Mouse (Mus musculus) lung, postnatal 10 days (tissue): ENCODE results near the gene Tfb1m.
A peak's percentile ranks its signal among the peaks of the same experiment; 100 is the strongest.

Experiments used
- DNase-seq: peaks from one replicate; pipeline ENCODE4 v3.0.0; 2021

Gene Tfb1m

DNA sequence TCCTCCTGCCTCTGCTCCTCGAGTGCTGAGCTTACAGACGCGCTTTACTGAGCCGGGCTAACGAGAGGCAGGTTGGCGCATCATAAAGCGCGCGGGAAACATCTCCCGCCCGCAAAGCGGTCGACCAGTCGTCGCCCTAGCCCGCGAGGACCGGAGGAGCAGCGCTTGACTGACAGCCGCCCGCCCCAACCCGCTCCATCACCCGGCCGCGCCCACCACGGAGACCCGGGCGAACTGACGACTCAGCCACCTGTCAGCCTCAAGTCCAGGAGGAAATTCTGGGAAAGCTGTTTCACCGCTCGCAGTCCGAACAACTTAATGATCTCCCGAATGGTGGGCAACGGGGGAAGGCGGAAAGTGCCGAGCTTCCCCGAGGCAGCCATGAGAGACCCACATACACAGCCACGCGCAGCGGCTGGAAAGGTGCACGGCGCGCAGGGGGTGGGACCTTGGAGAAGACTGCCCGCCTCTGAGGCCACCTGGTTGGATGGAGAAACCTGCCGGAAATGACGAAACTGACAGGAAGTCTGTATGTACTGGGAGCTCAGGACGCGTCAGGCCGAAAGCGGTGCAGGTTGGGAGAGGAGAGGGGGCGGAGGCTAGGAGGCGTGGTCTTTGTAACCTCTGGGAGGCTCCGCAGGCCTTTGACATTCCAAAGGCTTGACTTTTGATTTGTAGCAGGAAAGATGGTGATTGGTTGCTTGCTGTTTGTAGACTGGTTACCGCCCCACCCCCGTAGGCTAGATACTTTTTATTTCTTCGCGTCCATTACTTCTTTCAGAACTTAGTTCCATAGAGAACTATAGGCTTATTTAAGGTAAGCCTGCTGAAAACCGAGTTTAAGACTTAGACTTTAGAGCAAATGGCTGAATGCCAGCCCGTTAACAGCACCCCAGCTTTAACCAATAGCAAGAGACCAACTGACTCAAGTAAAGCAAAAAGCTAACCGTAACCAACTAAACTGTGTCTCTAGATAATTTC lies at the start of gene Tfb1m:
Gene Tfb1m, minus strand, starts transcription at position 451 of the 981 bp plus-strand sequence.
- DNase-seq: peak; percentile 99

DNA sequence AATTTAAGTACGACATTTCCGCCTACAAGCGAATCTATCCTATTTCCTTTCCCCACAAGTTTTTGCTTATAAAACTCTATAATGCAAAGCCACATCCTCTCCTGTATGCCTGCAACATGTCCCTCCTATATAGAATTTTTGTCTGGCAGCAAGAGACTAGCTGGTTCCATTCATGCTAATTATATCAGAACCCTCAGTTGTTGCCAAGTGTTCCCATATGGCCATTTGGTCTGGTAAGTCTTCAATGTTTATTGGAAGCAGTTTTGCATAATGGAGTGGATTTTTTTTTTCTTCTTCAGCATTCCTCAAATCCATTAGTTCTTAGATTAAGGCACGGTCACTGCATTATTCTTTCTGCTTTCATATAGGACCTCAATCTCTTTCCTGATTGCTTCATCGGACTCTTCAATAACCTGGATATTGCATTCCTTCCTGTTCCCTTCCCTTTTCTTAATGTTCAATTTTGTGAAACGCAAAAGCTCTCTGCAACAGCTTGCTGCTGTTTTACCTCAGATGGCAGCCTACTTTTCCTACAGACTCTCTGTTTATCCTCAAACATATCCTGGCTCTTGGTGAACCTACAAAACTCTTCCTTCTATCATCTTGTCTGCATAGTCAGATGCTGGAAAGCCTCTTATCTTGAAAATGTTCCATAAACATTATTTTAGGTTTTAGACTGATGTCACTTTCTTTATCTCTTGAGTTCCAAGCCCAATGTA lies 45.5 kb upstream of the Tfb1m start:
- no peak for DNase-seq

DNA sequence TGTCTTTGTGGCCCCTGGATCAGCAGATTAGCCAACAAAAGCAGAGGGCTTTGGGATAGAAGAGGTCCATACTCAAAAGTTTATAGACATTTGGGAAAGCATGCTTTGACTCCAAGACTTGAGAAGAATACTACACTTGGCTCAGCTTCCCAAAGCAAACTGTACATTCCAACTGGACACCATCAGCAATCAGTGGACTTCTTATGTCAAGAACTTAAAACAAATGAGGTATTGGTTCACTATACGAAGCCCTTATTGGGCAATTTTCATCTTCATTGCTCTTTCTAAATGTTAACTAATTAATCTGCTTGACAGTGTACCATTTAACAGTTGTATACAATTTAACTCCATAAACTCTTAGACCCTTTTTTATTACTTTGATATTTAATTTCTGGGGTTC lies 40.8 kb upstream of the Tfb1m start:
- no peak for DNase-seq

DNA sequence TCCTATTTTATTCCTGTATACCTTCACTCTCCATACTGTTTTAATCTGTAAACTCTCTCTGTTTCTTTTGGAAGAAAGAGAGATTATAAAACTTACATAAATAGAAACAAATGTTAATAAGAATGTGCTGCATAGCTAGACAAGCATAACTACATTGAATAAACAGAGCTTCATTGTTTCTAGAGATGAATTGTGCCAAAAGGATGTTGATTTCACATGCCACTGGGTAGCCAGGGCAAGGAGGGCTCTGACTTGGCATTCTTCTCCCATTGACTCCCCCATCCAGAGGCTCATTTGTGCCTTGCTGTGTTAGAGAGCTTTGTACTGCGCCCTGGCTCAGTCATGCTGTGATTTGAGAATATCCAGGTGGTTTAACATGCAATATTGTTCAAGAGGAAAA lies 40.3 kb upstream of the Tfb1m start:
- DNase-seq: no peak

DNA sequence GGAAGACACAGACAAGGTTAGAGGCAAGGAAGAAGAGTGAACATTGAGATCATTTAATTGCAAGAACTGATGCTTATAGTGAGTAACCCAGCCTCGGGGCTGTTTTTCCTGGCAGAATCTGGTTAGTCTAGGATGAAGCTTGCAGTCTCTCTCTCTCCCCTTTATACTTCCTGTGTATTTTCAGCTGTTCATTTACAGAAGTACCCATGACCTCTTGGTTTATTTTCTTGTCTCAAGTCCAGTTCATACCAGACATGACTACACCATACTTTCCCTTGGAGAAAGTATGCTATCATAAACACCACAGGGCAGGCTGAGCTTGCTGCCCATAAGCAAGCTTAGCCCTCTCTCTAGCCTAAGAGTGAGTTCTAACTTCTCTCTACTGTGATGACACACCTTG lies 39.5 kb upstream of the Tfb1m start:
- DNase-seq: peak; percentile 9

DNA sequence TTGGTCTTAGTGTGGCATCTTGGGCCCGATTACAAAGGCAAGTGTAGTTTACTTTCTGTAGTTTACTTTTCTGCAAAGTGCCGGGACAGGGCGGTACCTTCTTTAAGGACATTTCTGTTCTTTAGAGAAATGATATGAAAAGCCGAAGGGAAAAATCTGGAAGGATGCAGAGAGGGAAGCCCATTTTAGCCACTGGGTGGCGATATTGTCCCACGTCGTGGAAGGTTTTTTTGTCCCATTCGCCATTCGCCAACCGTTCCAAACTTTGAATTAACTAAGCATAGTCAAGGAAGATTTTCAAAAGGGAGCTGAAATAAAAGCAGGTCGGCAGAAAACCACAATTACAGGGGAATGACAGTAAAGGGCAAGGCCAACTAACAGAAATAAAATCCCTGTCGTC lies 13.3 kb upstream of the Tfb1m start:
- DNase-seq: peak; percentile 82

DNA sequence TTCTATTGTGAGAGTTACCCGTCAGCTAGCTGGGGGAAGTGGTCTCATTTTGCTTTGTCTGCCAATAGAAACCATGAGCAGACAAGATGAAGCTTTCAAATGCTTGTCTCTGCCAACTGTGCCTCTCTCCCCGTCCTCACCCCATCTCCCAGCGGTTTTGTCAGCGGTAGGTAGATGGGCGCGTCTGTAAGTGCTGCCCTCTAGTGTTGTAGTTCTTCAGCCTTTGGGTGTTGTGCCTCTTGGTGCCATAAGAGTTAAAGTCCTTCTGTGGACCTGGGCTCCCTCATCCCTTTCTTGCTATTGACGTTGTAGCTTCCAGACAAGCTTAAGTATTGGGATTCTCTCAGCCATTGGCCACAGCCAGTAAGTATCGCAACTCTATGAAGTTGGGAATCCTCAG lies 4.8 kb upstream of the Tfb1m start:
- peak; percentile 14 for DNase-seq

DNA sequence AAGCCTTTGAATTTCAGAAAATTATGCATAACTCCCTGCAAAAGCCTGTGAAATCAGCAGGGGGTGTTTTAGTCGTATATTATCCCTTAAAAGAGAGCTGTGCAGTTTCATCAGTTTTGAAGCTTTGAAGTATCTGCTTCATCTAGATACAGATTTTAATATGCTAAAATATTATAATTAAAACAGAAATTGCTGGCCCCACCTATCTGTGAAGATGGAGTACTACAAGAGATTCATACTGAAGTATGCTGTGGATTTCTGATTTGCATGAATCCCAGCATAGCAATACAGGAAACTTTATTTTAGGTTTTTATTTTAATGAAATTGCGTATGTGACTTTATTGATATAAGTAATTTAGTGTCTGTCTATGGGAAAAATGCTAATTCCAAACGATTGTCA lies 3.0 kb upstream of the Tfb1m start:
- DNase-seq: peak; percentile 16

DNA sequence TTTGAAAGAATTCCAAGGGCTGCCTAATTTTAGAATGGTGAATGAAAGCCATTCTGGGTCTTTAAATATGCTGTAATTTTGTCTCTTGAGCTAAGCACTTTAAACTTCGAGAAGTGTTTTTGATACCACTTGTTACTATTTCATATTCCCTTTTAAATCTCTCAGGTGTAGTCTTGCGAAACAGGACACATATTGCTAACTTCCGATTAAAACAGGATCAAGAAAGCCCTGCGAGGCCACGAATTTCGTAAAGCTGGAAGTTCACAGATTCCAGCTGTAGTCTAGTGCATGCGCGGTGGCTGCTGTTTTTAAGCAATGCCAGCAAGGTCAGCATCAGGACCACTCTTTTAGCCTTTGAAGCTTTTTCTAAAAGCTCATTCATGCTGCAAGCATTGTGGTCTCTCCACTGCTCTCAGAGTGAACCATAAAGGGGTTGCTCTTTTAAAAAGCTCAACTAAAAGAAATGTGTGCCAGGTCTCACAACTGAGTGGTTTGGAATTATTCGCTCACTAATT lies 832 bp upstream of the Tfb1m start:
- DNase-seq: peak; percentile 19

DNA sequence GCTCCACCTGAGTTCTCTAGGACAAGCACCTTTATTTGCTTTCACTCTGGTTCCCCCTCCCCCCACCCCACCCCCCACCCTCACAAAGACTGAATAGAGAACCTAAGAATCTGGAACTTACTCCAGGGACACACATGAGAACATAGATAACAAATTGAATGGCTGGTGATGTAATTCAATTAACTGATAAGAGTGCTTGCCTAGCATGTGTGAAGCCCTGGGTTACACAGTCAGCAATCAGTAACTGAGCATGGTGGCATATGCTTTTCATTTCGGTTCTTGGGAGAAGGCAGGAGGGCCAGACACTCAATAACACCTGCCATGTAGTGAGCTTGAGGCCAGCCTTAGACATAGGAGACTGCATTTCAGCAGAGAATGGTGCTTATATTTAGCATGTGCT lies 1.3 kb downstream of the Tfb1m start:
- no peak for DNase-seq

DNA sequence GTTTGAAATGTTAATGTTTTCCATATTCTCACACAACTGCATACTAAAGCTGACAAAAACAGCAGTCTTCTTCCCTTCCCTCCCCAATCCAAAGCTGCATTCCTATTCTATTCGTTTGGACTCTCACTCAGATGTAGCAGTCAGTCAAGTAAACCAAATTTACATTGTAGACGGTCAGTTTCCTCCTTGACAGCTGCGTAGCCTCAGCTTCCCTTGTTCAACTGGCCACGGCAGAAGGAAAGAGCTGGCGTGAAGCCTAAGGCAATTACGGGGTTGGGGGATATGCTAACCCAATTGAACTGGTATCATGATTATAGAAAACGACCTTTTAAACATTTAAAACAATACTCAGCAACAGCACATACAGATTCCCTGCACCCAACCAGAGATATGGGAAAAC lies 9.9 kb downstream of the Tfb1m start:
- no peak for DNase-seq

DNA sequence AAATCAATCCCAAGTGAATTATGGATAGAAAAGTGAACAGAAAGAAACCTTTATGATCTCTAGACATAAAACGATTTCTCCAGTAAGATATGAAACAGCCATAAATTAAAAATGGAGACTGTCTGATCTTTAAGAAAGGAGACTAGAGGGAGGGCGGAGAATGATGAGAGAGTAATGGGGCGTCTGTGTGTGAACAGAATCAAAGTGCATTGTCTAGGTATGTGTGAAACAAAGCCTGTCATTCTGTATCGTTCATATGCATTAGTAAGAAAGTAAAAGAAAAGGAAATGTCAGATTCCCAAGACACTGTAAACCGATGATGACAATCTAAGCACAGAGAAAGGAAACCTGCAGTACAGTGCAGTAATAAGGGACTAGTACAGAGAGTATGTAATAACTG lies 16.5 kb downstream of the Tfb1m start:
- no peak for DNase-seq

DNA sequence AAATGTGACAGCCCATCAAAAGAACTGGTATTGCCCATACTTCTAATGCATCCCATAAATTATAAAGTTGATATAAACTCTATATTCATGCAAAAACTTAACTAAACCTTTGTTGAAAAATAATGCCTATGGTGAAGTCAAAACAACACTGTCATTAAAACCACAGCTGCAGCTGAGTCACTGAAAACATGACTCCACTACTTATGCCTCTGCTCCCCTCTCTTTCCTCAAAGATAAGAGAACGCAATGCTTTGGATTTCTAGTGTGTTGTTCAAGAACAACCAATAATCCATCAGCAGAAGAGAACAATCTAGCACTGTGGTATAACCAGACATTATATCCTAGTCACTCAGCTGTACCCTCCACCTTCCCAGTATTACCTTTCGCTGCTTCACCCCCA lies 17.3 kb downstream of the Tfb1m start:
- DNase-seq: no peak

DNA sequence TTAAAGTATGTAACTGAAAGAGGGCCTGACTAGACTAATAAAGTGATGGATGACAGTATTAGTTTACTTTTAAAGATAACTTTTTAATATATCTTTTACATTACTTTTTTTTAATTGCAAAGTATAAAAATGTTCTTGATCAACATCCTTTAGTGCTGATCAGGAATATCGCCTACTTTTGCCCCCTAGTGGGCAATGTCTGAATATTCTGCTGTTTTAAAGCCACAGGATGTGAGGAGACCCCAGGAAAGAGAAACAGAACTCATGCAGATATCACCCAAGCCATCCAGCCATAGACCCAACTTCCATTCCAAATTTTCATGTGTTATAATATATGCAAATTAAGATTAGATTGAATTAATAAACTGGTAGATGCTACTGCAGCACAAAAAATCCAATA lies 24.2 kb downstream of the Tfb1m start:
- peak; percentile 34 for DNase-seq

DNA sequence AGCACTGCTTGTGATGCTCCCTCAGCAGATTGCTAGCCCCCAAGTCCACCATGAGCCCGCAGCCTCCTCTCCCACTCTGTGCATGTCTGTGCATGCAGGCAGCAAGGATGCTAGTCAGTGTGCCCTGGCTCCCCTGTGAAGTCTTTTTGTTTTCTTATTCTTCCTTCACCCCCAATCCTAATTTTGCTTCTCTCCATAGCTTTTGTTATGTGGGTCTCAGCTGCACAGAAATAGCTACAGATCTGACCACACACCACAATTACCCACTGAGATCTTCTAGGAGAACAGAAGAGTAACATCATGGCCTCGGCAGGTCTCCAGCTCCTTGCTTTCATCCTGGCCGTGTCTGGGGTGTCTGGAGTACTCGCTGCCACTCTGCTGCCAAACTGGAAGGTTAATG lies 25.3 kb downstream of the Tfb1m start, which contains the start of gene Cldn20:
Gene Cldn20, plus strand, starts transcription at position 301 of the 400 bp plus-strand sequence.
- DNase-seq: no peak

DNA sequence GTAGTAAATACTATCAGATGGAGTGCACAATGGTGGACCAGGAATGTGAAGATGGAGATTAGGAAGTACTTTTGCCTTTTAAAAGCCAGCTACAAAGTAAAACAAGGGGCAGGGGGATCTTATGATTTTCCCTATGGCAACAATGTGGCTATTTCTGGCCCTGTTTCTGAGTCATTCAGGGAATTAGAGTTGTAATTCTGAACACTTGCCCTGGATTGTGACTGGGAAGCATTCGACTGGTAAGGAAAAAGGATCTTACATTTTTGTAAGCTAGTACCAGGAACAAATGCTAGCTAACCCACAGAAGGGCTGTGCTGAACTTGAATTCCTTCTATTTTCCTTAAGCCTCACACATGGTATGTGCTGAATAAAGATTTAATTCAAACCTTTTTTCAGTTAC lies 25.9 kb downstream of the Tfb1m start:
- DNase-seq: no peak

DNA sequence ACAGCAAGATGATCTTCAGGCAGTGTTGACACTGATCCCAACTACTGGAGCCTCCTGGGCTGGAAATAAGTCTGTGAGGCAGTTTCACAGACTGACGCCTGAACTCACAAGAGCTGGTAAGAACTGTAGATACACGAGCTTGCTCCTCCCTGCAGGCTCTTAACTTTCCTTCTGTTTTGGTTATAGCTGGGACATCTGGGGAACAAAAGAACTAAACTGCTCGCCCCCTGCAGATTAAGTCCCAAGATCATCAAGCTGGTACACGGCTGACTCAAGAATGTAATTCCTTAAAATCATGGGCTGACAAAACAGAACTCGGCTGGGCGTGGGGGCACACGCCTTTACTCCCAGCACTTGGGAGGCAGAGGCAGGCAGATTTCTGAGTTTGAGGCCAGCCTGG lies 27.0 kb downstream of the Tfb1m start:
- no peak for DNase-seq

DNA sequence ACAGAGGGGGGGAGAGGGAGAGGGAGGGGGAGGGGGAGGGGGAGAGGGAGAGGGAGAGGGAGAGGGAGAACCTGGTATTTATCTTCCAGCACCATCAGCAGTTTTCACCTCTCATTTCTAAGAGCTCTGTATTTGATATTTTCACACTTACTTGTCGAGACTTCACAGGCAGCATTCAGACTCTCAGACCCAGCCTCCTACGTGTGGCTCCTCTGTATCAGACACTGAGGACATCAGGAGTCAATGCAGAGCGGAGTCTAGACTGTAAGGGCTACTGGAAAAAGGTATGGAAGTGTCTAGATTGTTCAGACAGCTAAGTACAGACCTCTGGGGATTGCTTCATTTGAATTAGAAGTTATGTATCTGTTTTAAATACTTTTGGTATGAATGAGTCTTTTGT lies 28.1 kb downstream of the Tfb1m start:
- no peak for DNase-seq

DNA sequence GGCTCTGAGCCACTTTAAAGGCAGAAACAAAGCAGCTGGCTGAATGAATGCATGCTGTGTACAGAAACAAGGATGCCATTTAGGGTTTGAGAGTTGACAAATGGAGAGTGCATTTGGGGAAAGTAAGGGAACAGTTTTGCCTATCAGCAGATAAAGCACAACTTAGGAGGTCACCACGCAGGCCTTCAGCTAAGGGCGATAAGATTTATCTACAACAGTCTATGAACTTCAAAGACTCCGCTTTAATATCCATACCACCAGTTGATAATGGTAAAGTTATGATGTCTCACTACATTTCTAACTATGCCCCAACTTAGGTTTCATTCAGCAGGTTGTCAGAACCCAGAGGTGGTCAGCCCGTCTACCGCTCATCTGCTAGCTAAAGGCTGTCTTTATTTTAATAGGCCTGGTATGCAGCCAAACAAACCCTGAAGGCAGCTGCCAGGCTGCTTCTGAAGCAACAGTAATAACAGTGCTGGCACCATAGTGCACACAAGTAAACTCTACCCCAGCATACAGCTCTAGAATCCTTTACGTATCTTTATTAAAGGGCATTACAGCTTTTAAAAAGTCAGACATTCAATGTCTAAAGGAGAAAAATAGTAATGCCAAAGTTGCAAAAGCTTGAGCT lies 29.6 kb downstream of the Tfb1m start:
- no peak for DNase-seq

DNA sequence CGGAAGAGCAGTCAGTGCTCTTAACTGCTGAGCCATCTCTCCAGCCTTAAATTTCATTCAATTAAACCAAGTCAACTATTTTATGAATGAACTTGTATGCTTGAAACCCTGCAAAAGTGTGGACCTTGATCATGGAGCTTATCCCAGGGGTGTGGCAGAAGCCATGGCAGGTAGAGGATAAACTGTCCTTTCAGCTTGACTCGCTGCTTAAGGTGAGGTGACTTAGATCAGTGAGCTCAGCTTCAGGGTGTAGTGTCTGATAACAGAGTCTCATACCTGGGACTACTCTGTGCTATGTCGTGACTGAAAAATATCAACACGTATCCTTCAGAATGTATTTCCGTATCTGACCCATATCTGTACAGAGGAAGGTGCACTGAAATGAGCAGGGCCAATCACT lies 37.2 kb downstream of the Tfb1m start:
- no peak for DNase-seq

DNA sequence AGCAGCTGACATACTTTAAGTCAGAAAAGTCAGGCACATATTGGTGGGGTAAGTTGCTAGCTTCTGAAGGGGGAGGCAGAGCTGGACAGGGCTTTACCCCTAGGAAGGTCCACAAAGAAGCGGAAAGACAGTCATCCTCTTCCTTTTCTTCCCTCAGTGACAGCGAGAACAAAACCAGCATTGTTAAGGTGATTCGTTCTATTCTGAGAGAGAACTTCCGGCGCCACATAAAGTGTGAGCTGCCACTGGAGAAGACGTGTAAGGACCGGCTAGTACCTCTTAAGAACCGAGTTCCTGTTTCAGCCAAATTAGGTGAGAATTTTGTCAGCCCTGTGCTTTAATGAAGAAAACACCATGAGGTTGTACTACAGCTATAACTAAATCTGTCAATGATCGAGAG lies 41.2 kb downstream of the Tfb1m start:
- no peak for DNase-seq

DNA sequence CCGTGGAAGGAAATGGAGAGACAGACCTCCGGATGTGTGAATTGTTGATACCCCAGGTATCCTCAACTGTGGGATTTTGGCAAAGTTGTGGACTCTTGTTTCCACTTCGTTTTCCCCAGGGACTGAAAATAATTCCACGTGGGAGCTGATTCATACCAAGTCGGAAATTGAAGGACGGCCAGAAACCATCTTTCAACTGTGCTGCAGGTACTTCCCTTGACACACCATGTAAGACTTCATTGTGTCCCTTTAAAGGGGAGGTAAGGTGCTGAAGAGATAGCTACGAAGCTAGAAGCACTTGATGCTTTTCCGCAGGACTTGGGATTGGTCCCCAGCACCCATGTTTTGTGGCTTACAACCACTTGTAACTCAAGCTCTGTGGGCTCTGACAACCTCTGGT lies 41.7 kb downstream of the Tfb1m start:
- DNase-seq: no peak

DNA sequence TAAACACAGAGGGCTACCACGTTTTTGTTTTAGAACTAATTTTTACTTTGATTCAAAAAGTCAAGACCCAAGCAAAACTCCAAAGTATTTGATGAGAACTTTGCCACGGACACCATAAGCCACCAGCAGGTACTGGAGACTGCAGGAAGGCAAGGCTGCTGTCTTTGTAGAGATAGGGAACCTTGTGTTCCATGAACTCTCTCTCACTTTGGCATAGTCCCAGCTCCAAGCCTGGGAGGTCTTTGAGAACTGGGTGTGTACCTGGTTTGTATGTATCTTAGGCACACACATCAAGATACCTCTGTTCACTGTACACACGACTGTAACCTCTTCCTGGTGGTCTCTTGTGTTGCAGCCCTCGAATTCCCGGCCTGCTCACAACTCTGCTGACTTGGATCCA lies 43.3 kb downstream of the Tfb1m start:
- no peak for DNase-seq
